Mouse (Mus musculus): ENCODE measurements around the gene Lama4. TPM values are rescaled to one million over a fixed set of nuclear protein-coding genes. Genes with fewer than 3 reads are reported as not detected.
A peak's percentile ranks its signal among the peaks of the same experiment; 100 is the strongest.

The Lama4 gene
- total RNA-seq, 1 experiment from 2014 or later: 79.0 TPM

- DNase-seq: no peak
Measured at GRCm38 (mm10) chr10:39049581-39050294, 84.4 kb downstream of the Lama4 start.

DNA sequence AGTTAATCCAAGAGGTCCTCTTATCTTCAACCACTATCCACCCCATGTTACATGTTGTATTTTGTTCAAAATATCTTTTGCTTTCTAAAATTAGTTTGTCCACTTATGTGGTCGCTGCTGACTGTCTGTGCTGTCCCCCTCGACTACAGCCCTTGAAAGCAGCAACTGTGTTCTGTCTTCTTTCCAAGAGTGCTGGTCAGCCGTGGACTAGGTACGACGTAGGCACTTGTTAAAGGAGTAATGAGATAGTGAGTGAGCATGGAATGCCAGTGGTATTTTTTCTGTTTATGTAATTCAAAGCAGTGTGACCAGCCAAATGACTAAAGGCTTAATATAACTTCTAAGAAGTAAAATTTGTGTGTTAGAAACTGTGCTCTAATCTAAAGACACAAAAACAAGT, 90.7 kb downstream of the Lama4 start:
- no peak for DNase-seq

- peak; percentile 67 for DNase-seq
Measured at GRCm38 (mm10) chr10:39064732-39065131, 99.4 kb downstream of the Lama4 start.

DNA sequence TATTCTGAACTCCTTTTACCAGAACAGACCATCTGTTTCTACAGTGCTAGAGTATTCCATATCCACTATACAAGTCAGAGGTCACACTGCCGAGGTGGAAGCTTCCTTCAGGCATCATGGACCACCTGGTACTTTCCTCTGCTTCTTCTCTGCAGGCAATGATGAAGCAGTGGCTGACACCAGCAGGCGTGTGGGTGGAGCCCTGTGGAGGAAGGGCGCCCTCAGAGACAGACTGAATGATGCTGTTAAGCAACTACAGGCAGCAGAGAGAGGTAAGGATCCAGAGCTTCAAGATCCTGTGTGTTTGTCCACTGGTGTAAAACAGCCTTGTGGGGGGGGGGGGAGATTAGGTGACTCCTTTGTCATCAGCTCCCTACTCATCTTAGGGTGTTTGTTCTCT, 100.1 kb downstream of the Lama4 start:
- no peak for DNase-seq

DNA sequence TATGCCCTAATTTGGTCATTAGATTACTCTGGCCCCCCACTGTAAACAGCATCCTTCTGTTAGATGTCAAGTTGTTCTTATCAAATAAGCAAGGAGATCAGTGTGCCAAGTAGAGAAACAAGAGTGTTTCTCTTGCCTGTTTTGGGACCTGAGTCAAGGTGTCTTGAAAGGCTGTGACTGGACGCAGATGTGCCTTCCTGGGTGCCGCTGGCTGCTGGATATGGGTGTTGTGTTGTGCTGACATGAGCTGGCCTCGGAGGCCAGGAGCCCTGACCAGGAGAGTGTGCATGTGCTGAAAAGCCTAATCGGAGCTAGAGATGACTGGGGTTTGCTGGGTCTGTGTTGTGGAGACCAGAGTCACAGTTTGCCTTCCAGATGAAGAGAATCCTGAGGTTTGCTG, 100.7 kb downstream of the Lama4 start:
- no peak for DNase-seq

GRCm38 (mm10) chr10:39066962-39067361, 101.6 kb downstream of the Lama4 start:
- peak; percentile 89 for DNase-seq

DNA sequence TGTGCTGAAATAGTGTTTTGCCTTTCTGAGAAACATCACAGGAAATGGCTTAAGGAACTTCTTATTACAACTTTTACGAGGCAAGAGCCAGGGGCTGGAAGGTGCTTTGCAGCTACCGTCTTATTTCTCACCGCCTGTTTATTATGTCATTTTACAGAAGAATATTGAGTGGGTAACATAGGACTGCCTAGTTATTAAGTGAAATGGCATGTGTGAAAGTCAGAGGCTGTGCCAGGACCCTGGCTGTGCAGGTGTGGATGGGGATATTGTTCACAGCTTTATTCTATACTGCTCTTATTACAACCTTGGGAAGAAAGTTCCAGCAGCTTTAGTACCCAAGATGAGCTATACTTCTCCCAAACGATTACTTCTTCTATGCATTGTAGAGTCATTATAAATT, 106.7 kb downstream of the Lama4 start:
- no peak for DNase-seq

- peak; percentile 54 for DNase-seq
Measured at GRCm38 (mm10) chr10:39096981-39097380, 131.7 kb downstream of the Lama4 start.

- no peak for DNase-seq
Measured at GRCm38 (mm10) chr10:39098746-39099145, 133.4 kb downstream of the Lama4 start.

- no peak for DNase-seq
Measured at GRCm38 (mm10) chr10:39104803-39105449, 139.6 kb downstream of the Lama4 start.

GRCm38 (mm10) chr10:39106413-39106812, 141.1 kb downstream of the Lama4 start:
- no peak for DNase-seq

GRCm38 (mm10) chr10:39106935-39107334, 141.6 kb downstream of the Lama4 start:
- DNase-seq: no peak

DNA sequence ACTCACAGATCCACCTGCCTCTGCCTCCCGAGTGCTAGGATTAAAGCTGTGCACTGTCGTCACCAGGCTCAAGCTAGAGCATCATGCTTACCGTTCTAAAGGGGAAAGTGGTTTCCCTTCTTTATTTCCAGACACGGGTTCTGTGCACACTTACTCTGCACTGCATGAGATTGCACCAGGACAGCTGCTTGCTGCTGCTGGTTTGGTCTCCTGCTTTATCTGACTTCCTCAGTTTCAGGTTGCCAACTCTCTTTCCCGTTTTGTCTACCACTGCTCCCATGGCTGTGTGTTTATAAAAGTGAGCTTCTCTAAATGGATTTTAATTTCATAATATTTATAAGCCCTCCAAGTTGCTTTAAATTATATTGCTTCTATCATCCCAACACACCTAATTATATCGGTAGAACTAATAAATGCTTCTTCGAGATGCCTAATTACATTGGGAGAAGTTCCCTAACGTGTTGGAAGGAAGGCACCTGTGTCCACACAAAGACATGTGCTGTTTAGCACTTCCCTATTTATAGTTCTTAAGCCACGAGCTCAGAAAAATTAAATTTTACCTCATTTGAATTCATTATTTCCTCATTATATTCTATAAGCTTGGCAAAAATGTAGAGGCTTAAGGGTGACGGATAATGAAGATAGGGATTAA, 143.6 kb downstream of the Lama4 start:
- no peak for DNase-seq

GRCm38 (mm10) chr10:39109489-39109874, 144.2 kb downstream of the Lama4 start:
- DNase-seq: no peak

- DNase-seq: no peak
Measured at GRCm38 (mm10) chr10:39121412-39121811, 156.1 kb downstream of the Lama4 start.

- peak; percentile 93 for DNase-seq
Measured at GRCm38 (mm10) chr10:39133462-39134310, 168.4 kb downstream of the Lama4 start, which contains the start of the genes Fam229b and Tube1. Gene Fam229b (minus strand): TSS chr10:39133914. Gene Tube1 (plus strand): TSS chr10:39133976.

DNA sequence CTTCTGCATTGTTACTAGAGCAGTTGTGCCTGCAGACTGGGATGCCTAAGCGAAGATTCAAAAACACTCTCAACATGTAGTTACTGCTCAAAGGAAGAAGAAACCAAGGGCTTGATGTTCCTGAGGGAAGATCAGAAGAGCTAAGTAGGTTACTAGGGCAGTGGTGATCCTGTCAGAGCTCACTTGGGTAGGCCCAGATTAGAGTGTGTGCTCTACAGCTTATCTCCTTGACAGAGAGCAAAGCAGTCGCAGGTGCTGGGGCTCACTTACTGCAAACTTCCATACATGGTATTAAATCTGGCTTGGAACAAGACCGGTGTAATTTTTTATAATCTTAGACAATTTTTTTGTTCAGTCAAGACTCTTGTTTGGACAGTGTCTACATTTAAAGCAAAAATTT, 172.5 kb downstream of the Lama4 start:
- DNase-seq: no peak

- DNase-seq: no peak
Measured at GRCm38 (mm10) chr10:39138761-39139160, 173.4 kb downstream of the Lama4 start.

DNA sequence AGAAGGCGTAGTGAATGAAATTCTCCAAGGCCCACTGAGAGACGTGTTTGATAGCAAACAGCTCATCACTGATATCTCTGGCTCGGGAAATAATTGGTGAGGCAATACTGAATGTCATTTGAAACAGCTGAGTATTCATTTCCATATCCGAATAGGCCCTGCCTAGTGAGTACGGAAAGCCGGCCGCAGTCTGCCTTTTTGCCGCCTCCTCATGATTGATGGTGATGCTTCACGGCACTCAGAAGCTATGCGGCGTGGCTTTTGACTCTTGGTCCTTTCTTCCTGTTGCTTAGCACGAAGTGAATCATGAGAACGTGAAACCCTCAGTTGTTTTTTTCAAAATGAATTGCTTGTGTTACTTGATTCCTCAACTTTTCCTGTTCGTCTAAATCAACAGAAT, 175.5 kb downstream of the Lama4 start:
- DNase-seq: no peak

GRCm38 (mm10) chr10:39141401-39141800, 176.1 kb downstream of the Lama4 start:
- DNase-seq: no peak

GRCm38 (mm10) chr10:39142216-39142615, 176.9 kb downstream of the Lama4 start:
- DNase-seq: no peak

DNA sequence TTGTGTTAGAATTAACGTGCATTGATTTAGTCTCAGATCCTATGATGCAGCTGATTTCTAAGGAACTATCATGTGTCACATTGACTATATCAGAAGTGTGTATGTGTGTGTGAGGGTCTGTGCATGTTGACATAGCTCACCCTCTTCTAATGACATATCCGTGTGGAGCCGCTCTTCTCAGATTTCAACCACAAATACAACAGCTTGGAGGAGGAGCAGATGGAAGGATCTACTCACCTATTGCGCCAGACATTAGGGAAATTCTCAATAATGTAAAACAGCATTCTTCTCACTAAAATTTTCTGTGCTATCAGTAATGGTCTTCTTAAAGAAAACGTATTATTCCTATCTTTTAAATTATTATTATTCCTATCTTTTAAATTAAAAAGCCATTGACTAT, 191.4 kb downstream of the Lama4 start:
- no peak for DNase-seq
